Mouse (Mus musculus): ENCODE measurements at regions not wholly inside any gene's neighbourhood (a gene's known extent, or its start where the extent isn't known, plus 50 kb on each side); places are given as distances from the start of the nearest gene placed in this dataset.
"Not testable (repeated sequence)": the region's sequence is repeated elsewhere in the genome, so short reads cannot be mapped to it uniquely, and the experiment has no call there.

- Histone ChIP-seq H3K9ac (ENCODE audit: low read length) (no peak overlapping the region), H3K4me2 (ENCODE audit: low read depth, low read length) (no peak overlapping the region), H3K4me3 (ENCODE audit: low read length) (no peak overlapping the region), H3K36me3 (ENCODE audit: control insufficient read depth, insufficient read depth) (no peaks in the 10 kb centered on the region), H3K4me1 (ENCODE audit: control insufficient read depth, insufficient read depth, low read length) (no peaks in the 10 kb centered on the region), H3K9me3 (replicated peaks; ENCODE audit: control insufficient read depth, low read length) (no peaks in the 10 kb centered on the region), H3K27me3 (ENCODE audit: control insufficient read depth, insufficient read depth, low read length) (no peaks in the 10 kb centered on the region), H3K27ac (ENCODE audit: low read length) (no peak overlapping the region)
- ATAC-seq (replicated peaks; ENCODE audit: extremely low read depth, insufficient read depth, low FRiP score): no peak
These were observed 123.2 kb upstream of the Gm21293 start for GRCm38 (mm10) chr10:104019540-104019939.

GRCm38 (mm10) chr10:104021593-104021992, 121.2 kb upstream of the Gm21293 start:
- Histone ChIP-seq H3K36me3 (ENCODE audit: control insufficient read depth, insufficient read depth) (no peaks in the 10 kb centered on the region), H3K27ac (ENCODE audit: low read length) (no peak overlapping the region), H3K9ac (ENCODE audit: low read length) (no peak overlapping the region), H3K9me3 (replicated peaks; ENCODE audit: control insufficient read depth, low read length) (no peaks in the 10 kb centered on the region), H3K4me2 (ENCODE audit: low read depth, low read length) (no peak overlapping the region), H3K27me3 (ENCODE audit: control insufficient read depth, insufficient read depth, low read length) (no peaks in the 10 kb centered on the region), H3K4me3 (ENCODE audit: low read length) (no peak overlapping the region), H3K4me1 (ENCODE audit: control insufficient read depth, insufficient read depth, low read length) (no peaks in the 10 kb centered on the region)
- ATAC-seq (replicated peaks; ENCODE audit: extremely low read depth, insufficient read depth, low FRiP score): no peak

GRCm38 (mm10) chr10:104028162-104028561, 114.6 kb upstream of the Gm21293 start:
- no peak for ATAC-seq (replicated peaks; ENCODE audit: extremely low read depth, insufficient read depth, low FRiP score)
- no peaks in the 10 kb centered on the region for H3K4me1 ChIP-seq (ENCODE audit: control insufficient read depth, insufficient read depth, low read length)
- 23% methylated on average over 1 of the region's 1 CpGs for WGBS

GRCm38 (mm10) chr10:104032771-104033170, 110.0 kb upstream of the Gm21293 start:
- no peaks in the 10 kb centered on the region for H3K9me3 ChIP-seq (replicated peaks; ENCODE audit: control insufficient read depth, low read length)
- H3K9ac ChIP-seq (ENCODE audit: low read length): no peak overlapping the region
- no peaks in the 10 kb centered on the region for H3K27me3 ChIP-seq (ENCODE audit: control insufficient read depth, insufficient read depth, low read length)
- no peak overlapping the region for H3K4me3 ChIP-seq (ENCODE audit: low read length)
- H3K27ac ChIP-seq (ENCODE audit: low read length): no peak overlapping the region
- no peaks in the 10 kb centered on the region for H3K4me1 ChIP-seq (ENCODE audit: control insufficient read depth, insufficient read depth, low read length)
- 68% methylated on average over 3 of the region's 3 CpGs for WGBS
- no peak for ATAC-seq (replicated peaks; ENCODE audit: extremely low read depth, insufficient read depth, low FRiP score)
- no peaks in the 10 kb centered on the region for H3K36me3 ChIP-seq (ENCODE audit: control insufficient read depth, insufficient read depth)
- no peak overlapping the region for H3K4me2 ChIP-seq (ENCODE audit: low read depth, low read length)

More at GRCm38 (mm10) chr10:104028162-104028561, 114.6 kb upstream of the Gm21293 start:
- Histone ChIP-seq H3K4me3 (ENCODE audit: low read length) (no peak overlapping the region), H3K27ac (ENCODE audit: low read length) (no peak overlapping the region), H3K9ac (ENCODE audit: low read length) (no peak overlapping the region), H3K4me2 (ENCODE audit: low read depth, low read length) (no peak overlapping the region), H3K27me3 (ENCODE audit: control insufficient read depth, insufficient read depth, low read length) (no peaks in the 10 kb centered on the region), H3K9me3 (replicated peaks; ENCODE audit: control insufficient read depth, low read length) (no peaks in the 10 kb centered on the region), H3K36me3 (ENCODE audit: control insufficient read depth, insufficient read depth) (no peaks in the 10 kb centered on the region)

GRCm38 (mm10) chr10:104041729-104042386, 100.9 kb upstream of the Gm21293 start:
- not testable (repeated sequence) for H3K4me3 ChIP-seq (ENCODE audit: low read length); ATAC-seq (replicated peaks; ENCODE audit: extremely low read depth, insufficient read depth, low FRiP score); H3K4me1 ChIP-seq (ENCODE audit: control insufficient read depth, insufficient read depth, low read length); H3K4me2 ChIP-seq (ENCODE audit: low read depth, low read length); H3K27me3 ChIP-seq (ENCODE audit: control insufficient read depth, insufficient read depth, low read length); H3K9ac ChIP-seq (ENCODE audit: low read length); H3K9me3 ChIP-seq (replicated peaks; ENCODE audit: control insufficient read depth, low read length); H3K27ac ChIP-seq (ENCODE audit: low read length); H3K36me3 ChIP-seq (ENCODE audit: control insufficient read depth, insufficient read depth)
- WGBS: 65% methylated on average over 2 of the region's 2 CpGs

GRCm38 (mm10) chr10:104042387-104042775, 100.4 kb upstream of the Gm21293 start:
- no peak overlapping the region for H3K4me2 ChIP-seq (ENCODE audit: low read depth, low read length)
- no peaks in the 10 kb centered on the region for H3K36me3 ChIP-seq (ENCODE audit: control insufficient read depth, insufficient read depth)
- H3K27me3 ChIP-seq (ENCODE audit: control insufficient read depth, insufficient read depth, low read length): no peaks in the 10 kb centered on the region
- no peak for ATAC-seq (replicated peaks; ENCODE audit: extremely low read depth, insufficient read depth, low FRiP score)
- H3K27ac ChIP-seq (ENCODE audit: low read length): no peak overlapping the region
- no peaks in the 10 kb centered on the region for H3K4me1 ChIP-seq (ENCODE audit: control insufficient read depth, insufficient read depth, low read length)
- H3K4me3 ChIP-seq (ENCODE audit: low read length): no peak overlapping the region
- H3K9me3 ChIP-seq (replicated peaks; ENCODE audit: control insufficient read depth, low read length): no peaks in the 10 kb centered on the region
- no peak overlapping the region for H3K9ac ChIP-seq (ENCODE audit: low read length)
- 63% methylated on average over 1 of the region's 1 CpGs for WGBS

- Histone ChIP-seq H3K9me3 (replicated peaks; ENCODE audit: control insufficient read depth, low read length) (no peaks in the 10 kb centered on the region), H3K36me3 (ENCODE audit: control insufficient read depth, insufficient read depth) (no peaks in the 10 kb centered on the region), H3K27me3 (ENCODE audit: control insufficient read depth, insufficient read depth, low read length) (no peaks in the 10 kb centered on the region), H3K4me2 (ENCODE audit: low read depth, low read length) (no peak overlapping the region), H3K9ac (ENCODE audit: low read length) (no peak overlapping the region), H3K4me1 (ENCODE audit: control insufficient read depth, insufficient read depth, low read length) (no peaks in the 10 kb centered on the region), H3K27ac (ENCODE audit: low read length) (no peak overlapping the region), H3K4me3 (ENCODE audit: low read length) (no peak overlapping the region)
- ATAC-seq (replicated peaks; ENCODE audit: extremely low read depth, insufficient read depth, low FRiP score): no peak
- 60% methylated on average over 1 of the region's 1 CpGs for WGBS
These were observed 99.2 kb upstream of the Gm21293 start for GRCm38 (mm10) chr10:104043569-104043968.
